Mouse (Mus musculus) neural tube, embryonic 12.5 days (tissue): Measurements from ENCODE around the gene Lrrc17. TPM values are rescaled to one million over a fixed set of nuclear protein-coding genes. Genes with fewer than 3 reads are reported as not detected.

ENCODE experiments used
- ATAC-seq: fragments of 200-750 bp; cut with Nextera tagmentation; 2 replicates; pipeline ENCODE4 v1.8.0; 2017; ENCODE audit warnings: low read depth, mild to moderate bottlenecking, moderate TSS enrichment, moderate library complexity; ENCODE audit not compliant: low FRiP score
- H3K27ac ChIP-seq: fragments of 300-500 bp; sonication (generic); 2 replicates; pipeline ENCODE4 v1.5.1; 2016
- H3K27me3 ChIP-seq: fragments of 300-500 bp; sonication (generic); replicated peaks from 2 replicates; pipeline ENCODE4 v1.6.1; 2016; ENCODE audit warnings: mild to moderate bottlenecking
- H3K36me3 ChIP-seq: fragments of 300-500 bp; sonication (generic); 2 replicates; pipeline ENCODE4 v1.6.1; 2016; ENCODE audit warnings: mild to moderate bottlenecking
- H3K4me1 ChIP-seq: fragments of 300-500 bp; sonication (generic); 2 replicates; pipeline ENCODE4 v1.6.1; 2016
- H3K4me2 ChIP-seq: fragments of 300-500 bp; sonication (generic); replicated peaks from 2 replicates; pipeline ENCODE4 v1.6.1; 2016; ENCODE audit warnings: mild to moderate bottlenecking
- H3K4me3 ChIP-seq: fragments of 300-500 bp; sonication (generic); 2 replicates; pipeline ENCODE4 v1.5.1; 2016
- H3K9ac ChIP-seq: fragments of 300-500 bp; sonication (generic); 2 replicates; pipeline ENCODE4 v1.6.1; 2016; ENCODE audit warnings: mild to moderate bottlenecking
- H3K9me3 ChIP-seq: fragments of 300-500 bp; sonication (generic); 2 replicates; pipeline ENCODE4 v1.6.1; 2016; ENCODE audit warnings: mild to moderate bottlenecking
- WGBS: fragments of 180-500 bp; shearing (Covaris S2); methylation state at CpG from one replicate; pipeline ENCODE4 v1.1.7; 2016; 5-methylcytosine and 5-hydroxymethylcytosine counted together
- polyA plus RNA-seq: library from polyadenylated mRNA; unstranded; fragments of >200 nt; fragmentation: Nextera tagmentation; extraction: Ambion mirVana; gene quantifications from 2 replicates; pipeline ENCODE4 v1.2.1, GENCODE M21; 2016

The Lrrc17 gene
- polyA plus RNA-seq, 1 experiment from 2014 or later, result 14.0 TPM

DNA sequence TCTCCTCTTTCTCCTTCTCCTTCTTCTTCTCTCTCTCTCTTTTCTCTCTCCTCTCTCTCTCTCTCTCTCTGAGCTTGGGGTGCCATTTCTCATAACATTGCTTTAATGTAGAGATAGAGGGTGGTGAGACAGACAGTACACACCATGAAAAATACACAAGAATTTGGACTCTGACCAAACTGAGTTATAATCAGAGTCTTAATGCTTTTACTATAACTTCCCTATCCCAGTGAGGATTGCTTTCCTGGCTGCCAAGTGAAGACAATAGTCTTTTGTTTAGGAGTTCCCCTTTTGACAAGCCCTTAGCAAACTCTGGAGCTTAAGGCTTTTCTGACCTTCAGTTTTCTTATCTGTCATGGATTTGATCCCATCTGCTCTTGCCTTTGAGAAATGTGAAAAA, 1.9 kb downstream of the Lrrc17 start:
- Histone ChIP-seq H3K27ac (no peak overlapping the region), H3K4me3 (no peak overlapping the region), H3K9me3 (no peaks in the 10 kb centered on the region), H3K9ac (no peak overlapping the region), H3K27me3 (no peaks in the 10 kb centered on the region), H3K4me1 (no peaks in the 10 kb centered on the region), H3K36me3 (no peaks in the 10 kb centered on the region), H3K4me2 (no peak overlapping the region)
- ATAC-seq, result no peak

GRCm38 (mm10) chr5:21545786-21546185, 2.4 kb downstream of the Lrrc17 start:
- WGBS, result 90% methylated on average over 4 of the region's 4 CpGs

GRCm38 (mm10) chr5:21547005-21547404, 3.6 kb downstream of the Lrrc17 start:
- WGBS, result 84% methylated on average over 8 of the region's 8 CpGs
- H3K9me3 ChIP-seq, result no peaks in the 10 kb centered on the region

More at GRCm38 (mm10) chr5:21545786-21546185, 2.4 kb downstream of the Lrrc17 start:
- Histone ChIP-seq H3K9ac (no peak overlapping the region), H3K4me2 (no peak overlapping the region), H3K4me3 (no peak overlapping the region), H3K9me3 (no peaks in the 10 kb centered on the region), H3K36me3 (no peaks in the 10 kb centered on the region), H3K27ac (no peak overlapping the region), H3K4me1 (no peaks in the 10 kb centered on the region), H3K27me3 (no peaks in the 10 kb centered on the region)
- ATAC-seq, result no peak

DNA sequence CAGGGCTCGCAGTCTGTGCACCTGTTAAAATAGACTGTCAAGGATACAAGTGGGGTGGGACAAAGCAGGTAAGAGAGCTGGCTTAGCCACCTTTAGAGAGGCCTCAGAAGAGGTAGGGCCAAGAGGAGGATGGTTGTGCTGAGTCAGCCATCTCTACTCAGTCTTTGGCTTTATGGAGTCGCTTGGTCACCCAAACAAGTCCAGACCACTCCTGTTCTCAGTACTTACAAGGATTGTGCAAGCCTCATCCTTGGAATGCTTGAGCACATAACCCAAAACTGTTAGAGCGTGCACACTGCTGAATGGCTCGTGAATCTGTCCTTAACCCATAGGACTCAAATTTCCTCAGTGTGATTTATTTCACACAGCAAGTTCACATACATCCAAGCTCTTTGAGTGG, 10.3 kb downstream of the Lrrc17 start:
- no peak overlapping the region for H3K4me3 ChIP-seq
- H3K27ac ChIP-seq, result no peak overlapping the region
- H3K9ac ChIP-seq, result no peak overlapping the region
- no peaks in the 10 kb centered on the region for H3K4me1 ChIP-seq
- no peak for ATAC-seq
- no peaks in the 10 kb centered on the region for H3K27me3 ChIP-seq
- no peak overlapping the region for H3K4me2 ChIP-seq
- no peaks in the 10 kb centered on the region for H3K9me3 ChIP-seq
- 87% methylated on average over 4 of the region's 4 CpGs for whole genome bisulfite sequencing
- H3K36me3 ChIP-seq, result no peaks in the 10 kb centered on the region

More at GRCm38 (mm10) chr5:21547005-21547404, 3.6 kb downstream of the Lrrc17 start:
- no peak for ATAC-seq
- Histone ChIP-seq H3K4me1 (no peaks in the 10 kb centered on the region), H3K27ac (no peak overlapping the region), H3K9ac (no peak overlapping the region), H3K27me3 (no peaks in the 10 kb centered on the region), H3K36me3 (no peaks in the 10 kb centered on the region), H3K4me3 (no peak overlapping the region), H3K4me2 (no peak overlapping the region)

DNA sequence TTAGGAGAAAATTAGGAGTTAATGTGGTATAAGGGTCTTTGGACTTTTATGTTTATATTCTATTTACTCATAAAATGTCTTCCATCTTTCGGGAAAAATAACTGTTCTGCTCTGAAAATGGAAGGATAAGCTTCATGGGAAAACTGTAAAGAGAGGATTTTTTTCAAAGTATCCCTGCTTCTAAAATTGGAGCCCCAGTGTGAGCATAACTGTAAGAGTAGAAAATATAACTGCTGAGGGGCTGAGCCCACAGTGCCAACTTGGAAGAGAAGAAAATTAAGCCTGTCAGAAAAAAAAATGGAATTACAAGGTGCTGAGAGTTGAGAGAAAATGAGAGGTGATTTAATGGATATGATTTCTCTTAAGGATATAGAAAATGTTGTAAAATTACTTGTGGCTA, 11.4 kb downstream of the Lrrc17 start:
- H3K4me3 ChIP-seq, result no peak overlapping the region
- H3K36me3 ChIP-seq, result no peaks in the 10 kb centered on the region
- 82% methylated on average over 1 of the region's 1 CpGs for WGBS
- H3K9me3 ChIP-seq, result no peaks in the 10 kb centered on the region
- H3K4me2 ChIP-seq, result no peak overlapping the region
- H3K9ac ChIP-seq, result no peak overlapping the region
- no peaks in the 10 kb centered on the region for H3K27me3 ChIP-seq
- ATAC-seq, result no peak
- H3K4me1 ChIP-seq, result no peaks in the 10 kb centered on the region
- no peak overlapping the region for H3K27ac ChIP-seq

- no peaks in the 10 kb centered on the region for H3K4me1 ChIP-seq
- no peak overlapping the region for H3K4me2 ChIP-seq
- WGBS, result 86% methylated on average over 3 of the region's 3 CpGs
- H3K4me3 ChIP-seq, result no peak overlapping the region
- H3K9ac ChIP-seq, result no peak overlapping the region
- H3K9me3 ChIP-seq, result no peaks in the 10 kb centered on the region
- no peaks in the 10 kb centered on the region for H3K36me3 ChIP-seq
- ATAC-seq, result no peak
- H3K27me3 ChIP-seq, result no peaks in the 10 kb centered on the region
- no peak overlapping the region for H3K27ac ChIP-seq
Measured at GRCm38 (mm10) chr5:21556502-21556901, 13.1 kb downstream of the Lrrc17 start.

- Histone ChIP-seq H3K27ac (no peak overlapping the region), H3K4me3 (no peak overlapping the region), H3K4me1 (no peaks in the 10 kb centered on the region), H3K4me2 (no peak overlapping the region), H3K9ac (no peak overlapping the region), H3K36me3 (no peaks in the 10 kb centered on the region), H3K27me3 (no peaks in the 10 kb centered on the region), H3K9me3 (no peaks in the 10 kb centered on the region)
- WGBS, result 87% methylated on average over 2 of the region's 2 CpGs
- no peak for ATAC-seq
Measured at GRCm38 (mm10) chr5:21563936-21564335, 20.6 kb downstream of the Lrrc17 start.

DNA sequence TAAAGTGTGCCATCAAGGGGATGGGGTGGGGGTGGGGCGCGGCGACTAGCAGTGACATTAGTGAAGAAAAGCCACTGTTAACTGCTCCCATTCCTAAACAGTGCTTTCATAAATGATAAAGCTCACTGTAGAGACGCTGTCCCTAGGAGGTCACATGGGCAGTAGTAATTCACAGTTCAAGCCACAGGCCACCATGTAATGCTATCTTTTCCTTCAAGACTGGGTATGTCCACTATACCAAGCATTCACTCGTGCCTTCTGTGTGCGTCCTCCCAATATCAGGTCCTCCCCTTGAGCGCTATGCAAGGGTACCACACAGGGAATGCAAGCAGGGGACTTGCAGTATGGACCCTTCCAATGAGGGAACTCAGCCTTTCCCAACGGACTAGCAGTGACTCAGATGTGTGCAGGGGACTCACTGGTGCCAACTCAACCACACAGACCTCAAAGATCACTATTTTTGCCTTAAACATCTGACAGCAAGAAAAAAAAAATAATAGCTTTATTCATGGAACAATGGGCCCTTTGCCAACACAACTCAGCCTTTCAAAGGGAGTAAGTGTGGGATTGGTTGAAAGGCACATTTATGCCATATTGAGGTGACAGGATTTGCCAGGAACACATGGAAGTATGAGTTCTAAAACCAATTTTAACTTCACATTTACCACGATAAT, 22.2 kb downstream of the Lrrc17 start:
- no peaks in the 10 kb centered on the region for H3K9me3 ChIP-seq
- no peak overlapping the region for H3K27ac ChIP-seq
- no peak overlapping the region for H3K4me2 ChIP-seq
- no peaks in the 10 kb centered on the region for H3K4me1 ChIP-seq
- H3K36me3 ChIP-seq, result no peaks in the 10 kb centered on the region
- no peaks in the 10 kb centered on the region for H3K27me3 ChIP-seq
- 92% methylated on average over 9 of the region's 9 CpGs for WGBS
- no peak for ATAC-seq
- H3K4me3 ChIP-seq, result no peak overlapping the region
- no peak overlapping the region for H3K9ac ChIP-seq

GRCm38 (mm10) chr5:21567784-21568183, 24.4 kb downstream of the Lrrc17 start:
- H3K4me1 ChIP-seq, result no peaks in the 10 kb centered on the region
- no peak for ATAC-seq
- 76% methylated on average over 1 of the region's 1 CpGs for WGBS
- no peak overlapping the region for H3K4me3 ChIP-seq
- no peaks in the 10 kb centered on the region for H3K9me3 ChIP-seq
- no peak overlapping the region for H3K9ac ChIP-seq
- H3K36me3 ChIP-seq, result no peaks in the 10 kb centered on the region
- no peak overlapping the region for H3K27ac ChIP-seq
- H3K4me2 ChIP-seq, result no peak overlapping the region
- no peaks in the 10 kb centered on the region for H3K27me3 ChIP-seq

- Histone ChIP-seq H3K4me3 (no peak overlapping the region), H3K27ac (no peak overlapping the region), H3K4me2 (no peak overlapping the region), H3K9me3 (no peaks in the 10 kb centered on the region), H3K4me1 (no peaks in the 10 kb centered on the region), H3K9ac (no peak overlapping the region), H3K36me3 (no peaks in the 10 kb centered on the region), H3K27me3 (no peaks in the 10 kb centered on the region)
- 65% methylated on average over 3 of the region's 3 CpGs for WGBS
- ATAC-seq, result no peak
Measured at GRCm38 (mm10) chr5:21572764-21573416, 29.5 kb downstream of the Lrrc17 start.

DNA sequence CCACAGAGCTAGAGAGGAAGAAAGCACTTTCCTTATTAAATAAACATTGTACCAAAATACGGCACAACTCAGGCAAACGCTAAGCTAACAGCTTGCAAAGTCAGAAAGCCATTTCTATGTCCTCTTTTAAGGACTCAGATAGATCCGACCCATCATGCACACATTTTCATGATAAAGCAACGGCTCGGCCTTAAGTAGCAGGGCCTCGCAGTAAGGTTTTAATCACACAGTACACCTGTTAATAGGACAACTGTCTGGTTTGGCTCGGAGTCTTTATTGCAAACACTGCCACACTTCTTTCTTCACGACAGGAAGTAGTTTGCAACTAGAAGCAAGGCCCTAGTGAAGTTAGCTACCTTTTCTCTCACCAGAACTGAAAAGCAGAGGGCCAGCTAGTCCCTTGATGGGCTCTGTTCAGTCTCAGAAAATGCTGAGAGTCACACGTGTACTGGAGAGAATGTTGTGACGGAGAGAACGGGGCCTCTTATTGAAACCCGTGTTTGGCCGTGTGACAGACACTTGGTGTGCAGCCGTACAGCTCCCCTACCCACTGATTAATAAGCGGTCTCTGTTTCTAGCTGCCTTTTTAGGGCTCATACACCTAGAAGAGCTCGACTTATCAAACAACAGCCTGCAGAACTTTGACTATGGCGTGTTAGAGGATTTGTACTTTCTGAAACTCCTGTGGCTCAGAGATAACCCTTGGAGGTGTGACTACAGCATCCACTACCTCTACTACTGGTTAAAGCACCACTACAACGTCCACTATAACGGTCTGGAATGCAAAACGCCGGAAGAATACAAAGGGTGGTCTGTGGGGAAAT, 31.2 kb downstream of the Lrrc17 start:
- H3K4me2 ChIP-seq, result no peak overlapping the region
- no peaks in the 10 kb centered on the region for H3K4me1 ChIP-seq
- WGBS, result 81% methylated on average over 21 of the region's 21 CpGs
- H3K9me3 ChIP-seq, result no peaks in the 10 kb centered on the region
- no peak overlapping the region for H3K9ac ChIP-seq
- ATAC-seq, result no peak
- H3K36me3 ChIP-seq, result no peaks in the 10 kb centered on the region
- no peak overlapping the region for H3K27ac ChIP-seq
- H3K4me3 ChIP-seq, result no peak overlapping the region
- H3K27me3 ChIP-seq, result no peaks in the 10 kb centered on the region

DNA sequence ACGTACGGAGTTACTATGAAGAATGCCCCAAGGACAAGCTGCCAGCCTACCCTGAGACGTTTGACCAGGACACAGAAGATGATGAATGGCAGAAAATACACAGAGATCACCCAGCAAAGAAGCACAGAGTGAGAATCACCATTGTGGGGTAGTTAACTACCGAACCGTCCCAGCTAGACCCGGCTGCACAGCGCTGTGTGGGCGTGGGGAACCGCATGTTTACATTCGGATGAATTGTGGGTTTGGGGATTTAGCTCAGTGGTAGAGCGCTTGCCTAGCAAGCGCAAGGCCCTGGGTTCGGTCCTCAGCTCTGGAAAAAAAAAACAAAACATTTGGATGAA, 31.8 kb downstream of the Lrrc17 start:
- H3K27ac ChIP-seq, result no peak overlapping the region
- H3K4me3 ChIP-seq, result no peak overlapping the region
- H3K4me1 ChIP-seq, result no peaks in the 10 kb centered on the region
- H3K9ac ChIP-seq, result no peak overlapping the region
- no peak overlapping the region for H3K4me2 ChIP-seq
- WGBS, result 82% methylated on average over 13 of the region's 13 CpGs
- H3K27me3 ChIP-seq, result no peaks in the 10 kb centered on the region
- no peaks in the 10 kb centered on the region for H3K36me3 ChIP-seq
- no peaks in the 10 kb centered on the region for H3K9me3 ChIP-seq
- no peak for ATAC-seq
